Mouse (Mus musculus): ENCODE data around the gene Lpcat4. TPM values are rescaled to one million over a fixed set of nuclear protein-coding genes. Genes with fewer than 3 reads are reported as not detected.

Gene Lpcat4
- total and polyA plus RNA-seq, 3 experiments = 12.3 to 75.2 (median 17.2) TPM

- H3K27me3 ChIP-seq (replicated peaks) = no peaks in the 10 kb centered on the region
- H3K27ac ChIP-seq (ENCODE audit: insufficient read depth, low read depth) = no peak overlapping the region
- peaks cover 0 to 23% of the 10 kb centered on the region in 2 experiments for H3K36me3 ChIP-seq (replicated peaks in 1 of 2; ENCODE audit: control insufficient read depth in 1 of 2, insufficient read depth in 1 of 2, low read length in 1 of 2)
- no peak overlapping the region for H3K4me3 ChIP-seq (replicated peaks in 1 of 3; ENCODE audit: low read depth in 2 of 3, low read length in 2 of 3, poor library complexity in 1 of 3)
- in situ Hi-C loops (cut with MboI; ENCODE audit: low pct_ligation_motif_present, low pct_unique_long_range_greater_than_20kb, low sequenced_read_pairs) = no loop called here
- H3K79me2 ChIP-seq (replicated peaks; ENCODE audit: control insufficient read depth, extremely low read depth, insufficient read depth, poor library complexity, severe bottlenecking) = peaks cover 18% of the 10 kb centered on the region
- no peaks in the 10 kb centered on the region for H3K9me3 ChIP-seq (replicated peaks; ENCODE audit: low read length)
- H3K4me2 ChIP-seq (ENCODE audit: insufficient read depth, low read depth, poor library complexity, severe bottlenecking) = no peak overlapping the region
- TF ChIP-seq RAD21 (IDR thresholded peaks at IDR 0.05; ENCODE audit: low read depth, low read length) = no peak
- TF ChIP-seq CHD1 (IDR thresholded peaks at IDR 0.05; ENCODE audit: low read depth, low read length) = no peak
- no peak for TF ChIP-seq JUND (conservative IDR thresholded peaks at IDR 0.05; ENCODE audit: low read depth, low read length)
- TF ChIP-seq MXI1 (IDR thresholded peaks at IDR 0.05; ENCODE audit: low read depth, low read length) = no peak
- no peak for TF ChIP-seq POLR2A (IDR thresholded peaks at IDR 0.05; ENCODE audit: low read depth, low read length)
- TF ChIP-seq ZNF384 (IDR thresholded peaks at IDR 0.05; ENCODE audit: low read depth, low read length) = no peak
- no peak for TF ChIP-seq E2F4 (IDR thresholded peaks at IDR 0.05; ENCODE audit: insufficient replicate concordance, low read depth, low read length)
- no peak for TF ChIP-seq GABPA (IDR thresholded peaks at IDR 0.05; ENCODE audit: insufficient replicate concordance, low read depth, low read length)
- TF ChIP-seq ZMIZ1 (IDR thresholded peaks at IDR 0.05; ENCODE audit: low read depth, low read length) = no peak
- TF ChIP-seq IRF4 (IDR thresholded peaks at IDR 0.05; ENCODE audit: low read depth, low read length) = no peak
- no peak for TF ChIP-seq MEF2A (IDR thresholded peaks at IDR 0.05; ENCODE audit: borderline replicate concordance, low read depth, low read length)
- no peak for TF ChIP-seq ETS1 (conservative IDR thresholded peaks at IDR 0.05; ENCODE audit: low read depth, low read length)
- DNase-seq (ENCODE audit: extremely low read depth) = no peak
- dilution Hi-C loops (cut with MboI; ENCODE audit: extremely low pct_ligation_motif_present, extremely low pct_unique_long_range_greater_than_20kb, low sequenced_read_pairs) = no loop called here
- H3K4me1 ChIP-seq (ENCODE audit: control insufficient read depth in 1 of 2, insufficient read depth in 2 of 2) = peaks cover 0 to 18% of the 10 kb centered on the region in 2 experiments; a peak in 2 of 4 replicates
- H3K9ac ChIP-seq (ENCODE audit: insufficient read depth, low read depth) = no peak overlapping the region
Measured at GRCm38 (mm10) chr2:112273474-112273873, 34.2 kb downstream of the Lpcat4 start.

DNA sequence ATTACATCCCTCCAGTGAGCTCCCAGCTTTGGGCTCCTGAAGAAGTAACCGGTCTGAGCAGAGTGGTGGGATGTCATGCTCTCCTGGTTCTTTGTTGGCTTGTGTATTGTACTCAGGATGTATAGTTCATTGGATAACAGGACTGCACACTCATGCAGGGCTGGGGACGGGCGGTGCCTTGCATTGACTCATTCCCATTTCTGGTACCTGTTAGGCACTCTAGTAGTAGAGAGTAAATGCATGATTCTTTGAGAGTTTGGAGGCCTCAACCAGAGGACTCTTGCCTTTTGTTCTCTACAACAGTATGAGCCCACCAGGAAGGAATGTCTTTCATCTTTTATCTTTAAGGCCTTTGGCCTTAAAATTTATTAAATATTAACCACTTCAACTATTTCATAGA, 37.6 kb downstream of the Lpcat4 start:
- no peak for TF ChIP-seq RAD21 (IDR thresholded peaks at IDR 0.05; ENCODE audit: low read depth, low read length)
- no peak for TF ChIP-seq NRF1 (IDR thresholded peaks at IDR 0.05; ENCODE audit: low read depth, low read length)
- TF ChIP-seq JUN (IDR thresholded peaks at IDR 0.05; ENCODE audit: insufficient read depth, low read depth, low read length) = no peak
- TF ChIP-seq ETS1 (conservative IDR thresholded peaks at IDR 0.05; ENCODE audit: low read depth, low read length) = no peak
- TF ChIP-seq KAT2A (IDR thresholded peaks at IDR 0.05; ENCODE audit: insufficient replicate concordance, low read length) = no peak
- TF ChIP-seq RCOR1 (conservative IDR thresholded peaks at IDR 0.05; ENCODE audit: low read depth, low read length) = no peak
- TF ChIP-seq UBTF (IDR thresholded peaks at IDR 0.05; ENCODE audit: low read depth, low read length) = no peak
- TF ChIP-seq IRF4 (IDR thresholded peaks at IDR 0.05; ENCODE audit: low read depth, low read length) = no peak
- no peak for TF ChIP-seq E2F4 (IDR thresholded peaks at IDR 0.05; ENCODE audit: insufficient replicate concordance, low read depth, low read length)
- no peak for TF ChIP-seq TCF12 (IDR thresholded peaks at IDR 0.05; ENCODE audit: low read depth, low read length)
- no peak for TF ChIP-seq SIN3A (IDR thresholded peaks at IDR 0.05; ENCODE audit: low read length)
- Histone ChIP-seq H3K9me3 (replicated peaks; ENCODE audit: low read length) (no peaks in the 10 kb centered on the region), H3K4me2 (ENCODE audit: insufficient read depth, low read depth, poor library complexity, severe bottlenecking) (no peak overlapping the region), H3K27me3 (replicated peaks) (no peaks in the 10 kb centered on the region), H3K9ac (ENCODE audit: insufficient read depth, low read depth) (no peak overlapping the region), H3K4me3 (replicated peaks in 1 of 3; ENCODE audit: low read depth in 2 of 3, low read length in 2 of 3, poor library complexity in 1 of 3) (no peak overlapping the region), H3K4me1 (ENCODE audit: control insufficient read depth in 1 of 2, insufficient read depth in 2 of 2) (no peaks in the 10 kb centered on the region), H3K79me2 (replicated peaks; ENCODE audit: control insufficient read depth, extremely low read depth, insufficient read depth, poor library complexity, severe bottlenecking) (peaks cover 9% of the 10 kb centered on the region; the same call in 1 of the 2 replicates), H3K36me3 (replicated peaks in 1 of 2; ENCODE audit: control insufficient read depth in 1 of 2, insufficient read depth in 1 of 2, low read length in 1 of 2) (peaks cover 0 to 14% of the 10 kb centered on the region in 2 experiments), H3K27ac (ENCODE audit: insufficient read depth, low read depth) (no peak overlapping the region)
- in situ Hi-C loops (cut with MboI; ENCODE audit: low pct_ligation_motif_present, low pct_unique_long_range_greater_than_20kb, low sequenced_read_pairs) (no loop called here), dilution Hi-C loops (cut with MboI; ENCODE audit: extremely low pct_ligation_motif_present, extremely low pct_unique_long_range_greater_than_20kb, low sequenced_read_pairs) (no loop called here)
- no peak for DNase-seq (ENCODE audit: extremely low read depth)

All from CH12.LX (cell line).